Mouse (Mus musculus) urinary bladder, adult 18-20 months (tissue): ENCODE results near the gene Gpt2.

Experiments
- DNase-seq, 2 experiments: peaks; one replicate each; pipeline ENCODE4 v3.0.0; 2022; ENCODE audit warnings: low spot score in 2 of 2, mixed read lengths in 2 of 2

The Gpt2 gene

DNA sequence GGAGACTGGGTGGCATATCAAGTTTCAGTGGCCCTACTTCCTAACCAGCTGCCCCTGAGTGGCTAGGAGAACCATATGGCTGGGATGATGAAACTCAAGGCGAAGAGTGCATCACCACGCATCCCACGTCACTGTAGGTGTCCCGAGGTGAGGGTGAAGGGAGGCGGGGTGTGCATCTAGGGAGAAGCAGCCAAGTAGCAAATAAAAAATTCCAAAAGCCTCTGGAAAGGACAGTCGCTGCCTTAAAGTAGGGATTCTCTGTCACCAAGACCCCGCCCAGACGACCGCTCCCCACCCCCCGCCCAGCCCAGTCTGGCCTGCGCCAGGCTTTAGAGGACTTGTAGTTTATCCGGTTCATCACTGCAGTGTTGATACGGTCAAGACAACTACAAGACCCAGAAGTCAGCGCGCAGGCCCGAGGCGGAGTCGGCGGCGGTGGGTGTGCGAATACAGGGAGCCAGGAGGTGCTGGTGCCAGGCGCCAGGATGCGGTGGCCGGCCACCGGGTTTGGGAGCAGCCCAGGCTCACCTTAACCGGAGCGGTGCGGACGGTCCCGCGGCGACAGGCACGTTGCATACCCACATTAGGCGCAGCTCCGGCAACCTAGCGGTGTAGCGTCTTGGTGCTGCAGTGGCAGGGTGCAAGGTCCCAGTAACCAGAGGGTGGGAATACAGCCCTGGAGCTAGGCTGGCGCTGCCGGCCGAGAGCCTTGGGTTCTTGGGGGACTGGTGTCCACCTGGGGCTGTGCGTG lies at the start of gene Gpt2:
Gpt2 (plus strand) TSS at position 452 of the 751 bp plus-strand sequence.
- DNase-seq, result peak; percentile 90 to 92

DNA sequence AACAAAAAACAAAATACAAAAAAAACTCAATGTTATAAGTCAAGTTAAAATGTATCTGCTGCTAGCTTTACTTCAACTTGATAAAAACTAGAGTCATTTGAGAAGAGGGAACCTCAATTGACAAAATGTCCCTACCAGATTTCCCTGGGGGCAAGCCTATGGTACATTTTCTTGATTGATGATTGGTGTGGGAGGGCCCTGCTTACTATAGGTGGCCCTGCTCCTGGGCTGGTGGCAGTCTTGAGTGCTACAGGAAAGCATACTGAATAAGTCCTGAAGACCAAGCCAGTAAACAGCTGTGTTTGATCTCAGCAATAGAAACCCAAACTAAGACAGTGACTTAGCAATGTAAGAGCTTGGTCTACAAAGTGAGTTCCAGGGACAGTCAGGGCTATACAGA lies 48.3 kb upstream of the Gpt2 start:
- no peak for DNase-seq

DNA sequence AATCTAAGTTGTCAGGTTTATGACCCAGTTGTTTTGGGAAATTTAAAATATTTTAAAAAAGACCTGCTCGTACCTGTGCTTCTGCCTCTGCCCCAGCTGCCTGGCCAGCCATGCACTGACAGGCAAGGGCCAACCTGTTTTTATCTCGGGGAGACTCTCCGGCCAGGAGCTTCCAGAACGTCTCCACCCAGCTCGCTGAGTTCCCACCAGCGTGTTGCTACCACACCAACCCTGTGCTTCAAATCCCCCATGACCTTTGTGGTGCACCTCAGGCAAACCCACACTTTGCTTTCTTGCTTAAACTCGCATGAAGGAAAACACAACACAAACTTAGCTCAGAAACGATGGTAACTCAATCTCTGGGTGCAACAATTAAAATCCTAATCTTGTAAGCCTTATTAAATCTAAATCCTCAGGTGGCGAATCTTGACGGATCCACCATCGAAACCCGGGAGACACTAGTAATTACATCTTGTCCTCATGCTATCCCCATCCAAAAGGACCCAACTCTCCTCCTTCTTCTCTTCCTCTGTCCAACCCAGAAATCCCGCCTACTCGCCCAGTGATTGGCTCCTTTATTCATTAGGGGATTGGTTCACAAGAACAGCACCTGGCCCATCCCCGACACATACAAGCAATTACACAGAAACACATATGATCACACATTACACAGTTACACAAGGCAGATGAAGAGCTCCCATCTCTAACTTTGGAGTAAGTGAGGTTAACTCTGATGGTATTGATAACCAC lies 46.3 kb upstream of the Gpt2 start:
- no peak for DNase-seq

DNA sequence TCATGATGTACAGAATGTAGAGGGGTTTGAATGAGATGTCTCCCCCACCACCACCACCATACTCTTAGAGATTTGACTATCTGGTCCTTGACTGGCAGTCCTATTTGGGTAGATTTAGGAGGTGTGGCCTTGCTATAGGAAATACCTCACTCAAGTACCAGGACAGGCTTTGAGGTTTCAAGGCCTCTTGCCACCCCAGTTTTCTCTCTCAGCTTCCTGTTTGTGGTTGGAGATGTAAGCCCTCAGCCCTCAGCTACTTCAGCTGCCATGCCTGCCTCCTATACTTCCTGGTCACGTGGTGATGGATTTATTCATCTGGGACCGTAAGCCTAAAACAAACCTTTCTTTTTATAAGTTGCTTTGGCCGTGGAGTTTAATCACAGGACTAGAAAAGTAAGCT lies 42.0 kb upstream of the Gpt2 start:
- no peak for DNase-seq

DNA sequence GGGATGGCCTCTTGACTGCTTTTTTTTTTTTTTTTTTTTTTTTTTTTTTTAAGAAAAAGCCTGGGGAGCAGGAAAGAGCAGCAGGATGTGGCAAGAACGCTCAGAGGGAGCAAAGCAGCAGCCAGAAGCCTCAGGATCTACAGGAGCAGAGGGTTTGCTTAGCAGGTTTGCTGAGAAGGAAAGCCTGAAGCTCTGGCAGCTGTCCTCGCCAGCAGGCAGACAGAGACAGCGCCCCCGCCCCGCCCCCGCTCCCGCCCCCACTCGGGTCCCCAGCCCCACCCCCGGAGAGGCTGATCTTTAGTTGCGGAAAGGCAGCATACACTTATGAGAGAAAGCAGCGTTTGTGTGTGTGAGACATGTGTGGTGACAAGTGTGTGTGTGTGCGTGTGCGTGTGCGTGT lies 40.0 kb upstream of the Gpt2 start:
- DNase-seq, result no peak

DNA sequence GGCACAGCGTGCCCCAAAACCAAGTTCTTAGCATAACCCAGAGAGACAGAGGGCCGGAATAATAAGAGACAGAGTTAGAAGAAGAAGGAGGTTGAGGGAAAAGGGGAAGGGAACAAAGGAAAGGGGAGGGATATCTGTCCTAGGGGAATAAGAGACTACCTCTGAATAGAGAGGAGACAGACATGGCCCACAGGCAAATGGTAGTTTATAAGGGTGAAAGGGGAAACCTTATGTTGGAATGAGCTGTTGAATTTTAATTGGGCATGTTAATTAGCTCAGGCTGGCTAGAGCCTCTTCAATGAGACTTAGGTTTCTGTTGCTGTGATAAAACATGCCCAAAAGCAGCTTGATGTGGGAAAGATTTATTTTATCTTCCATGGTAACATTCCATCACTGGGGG lies 39.1 kb upstream of the Gpt2 start:
- no peak for DNase-seq

DNA sequence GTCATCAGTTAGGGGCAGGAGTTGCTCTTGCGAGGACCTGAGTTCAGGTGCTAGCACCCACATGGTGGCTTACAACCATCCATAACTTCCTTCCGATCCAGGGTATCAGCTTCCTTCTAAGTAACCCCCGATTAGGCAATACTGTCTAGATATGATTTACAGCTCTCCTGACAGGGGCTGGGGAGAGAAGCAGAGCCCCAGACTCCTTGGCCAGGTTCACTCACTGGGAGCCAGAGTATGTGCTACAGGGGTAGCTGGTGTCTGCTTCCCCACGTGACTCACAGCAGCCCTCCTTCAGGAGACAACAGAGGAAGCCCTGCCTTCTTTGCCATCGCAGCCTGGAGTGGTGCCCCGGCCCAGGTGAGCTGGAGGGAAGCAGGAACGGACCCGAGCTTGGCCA lies 37.6 kb upstream of the Gpt2 start:
- no peak for DNase-seq

DNA sequence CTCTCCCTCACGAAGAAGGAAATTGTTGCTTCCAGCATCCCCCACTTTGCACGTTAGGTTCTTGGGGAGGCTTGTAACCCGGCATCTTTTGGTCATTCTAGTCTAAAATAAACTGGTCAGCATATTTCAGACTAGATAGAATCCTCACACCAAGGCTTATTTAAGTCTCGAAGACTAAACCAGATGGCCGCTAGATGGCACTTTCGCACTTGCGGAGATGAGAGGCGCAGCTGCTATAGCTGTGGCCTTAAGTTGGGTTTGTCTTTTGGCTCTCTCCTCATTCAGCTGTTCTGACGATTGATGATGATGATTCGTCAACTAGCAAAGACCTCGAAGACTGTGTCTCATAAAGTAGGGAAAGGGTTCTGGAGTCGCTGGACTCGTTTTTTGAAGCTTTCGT lies 35.8 kb upstream of the Gpt2 start:
- no peak for DNase-seq

DNA sequence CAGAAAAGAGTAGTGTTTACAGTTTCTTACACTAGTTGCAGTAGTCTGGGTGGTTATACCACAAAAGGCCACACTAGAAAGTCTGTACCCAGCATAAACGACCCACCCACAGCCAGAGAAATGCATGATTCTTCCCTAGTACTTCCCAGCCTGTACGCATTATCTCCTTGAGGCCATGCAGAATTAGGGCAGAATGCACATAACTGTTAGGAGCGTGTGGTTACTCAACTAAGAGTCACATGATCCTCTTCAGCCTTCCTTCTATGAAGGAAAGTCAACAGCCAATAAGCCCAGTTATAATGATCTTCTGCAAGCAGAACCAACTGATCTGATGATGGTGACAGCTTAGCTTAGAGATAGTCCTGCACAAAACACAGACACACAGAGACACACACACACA lies 32.8 kb upstream of the Gpt2 start:
- DNase-seq, result no peak

DNA sequence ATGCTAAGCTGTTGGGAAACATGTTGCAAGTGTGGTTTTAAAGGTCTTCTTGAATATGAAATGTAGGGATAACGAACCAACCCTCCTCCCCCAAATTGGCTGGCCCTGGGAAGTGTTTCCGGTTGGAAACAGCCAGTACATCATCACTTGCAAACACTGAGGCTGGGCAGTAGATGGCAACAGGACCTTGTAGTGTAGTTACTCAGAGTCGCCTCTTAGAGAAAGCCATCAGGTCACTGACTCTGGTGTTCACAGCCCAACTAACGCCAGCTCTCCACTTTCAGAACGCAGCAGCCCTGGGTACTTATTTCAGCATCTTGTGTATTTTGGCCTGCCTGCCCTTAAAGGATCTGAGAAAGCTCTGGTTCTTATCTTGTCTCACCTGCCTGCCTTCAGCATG lies 31.6 kb upstream of the Gpt2 start:
- DNase-seq, result no peak

DNA sequence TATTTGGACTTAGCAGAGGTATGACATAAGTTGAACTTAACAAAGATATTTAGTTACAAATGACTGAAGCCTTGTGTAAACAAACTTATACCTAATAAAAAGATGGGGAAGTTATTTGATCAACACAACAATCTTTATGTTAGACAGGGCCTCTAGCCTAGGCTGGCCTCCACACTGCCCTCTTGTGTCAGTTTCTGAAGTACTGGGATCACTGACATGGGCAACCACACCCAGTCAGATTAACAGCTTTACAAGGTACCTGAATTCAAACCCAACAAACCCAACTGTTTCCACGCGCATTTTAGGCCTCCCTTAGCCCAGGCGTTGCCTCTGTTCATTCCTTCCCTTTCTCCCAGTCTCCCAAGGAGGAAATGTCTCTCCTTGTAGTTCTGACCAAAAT lies 31.0 kb upstream of the Gpt2 start:
- DNase-seq, result no peak

DNA sequence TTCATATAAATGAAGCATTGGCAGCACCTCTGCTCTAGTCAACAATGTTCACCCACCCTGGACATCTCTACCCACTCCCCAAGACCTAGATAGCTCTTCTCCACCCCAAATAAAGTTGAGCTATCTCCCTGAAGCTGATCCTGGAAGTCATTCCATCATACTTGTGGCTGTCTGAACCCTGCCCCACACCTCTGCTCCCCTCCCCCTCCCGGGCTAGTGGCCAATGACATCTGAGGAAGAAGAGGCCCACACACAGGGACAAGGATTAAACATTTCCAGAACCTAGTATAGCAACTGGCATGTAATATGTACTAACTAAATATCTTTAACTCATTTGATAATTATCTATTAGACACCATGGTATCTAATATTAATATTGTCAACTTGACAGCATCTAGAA lies 29.9 kb upstream of the Gpt2 start:
- DNase-seq, result no peak

DNA sequence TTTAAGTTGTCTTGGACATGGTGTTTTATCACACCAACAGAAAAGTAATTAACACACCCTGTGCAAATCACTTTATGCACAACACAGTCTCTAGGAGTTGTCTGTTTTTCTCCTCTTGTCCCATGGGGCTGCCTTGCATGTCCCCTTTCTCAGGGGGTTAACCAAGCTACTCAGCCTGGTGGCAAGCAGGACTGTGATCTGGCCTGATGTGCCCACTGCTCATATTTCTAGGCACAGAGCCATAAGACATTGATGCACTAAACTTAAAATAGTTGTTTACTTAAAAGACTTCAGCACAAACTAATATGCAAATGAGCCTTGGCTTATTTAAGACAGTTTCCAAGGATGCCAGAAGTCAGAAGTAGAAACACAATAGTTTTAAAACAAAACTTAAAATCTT lies 28.1 kb upstream of the Gpt2 start:
- DNase-seq, result no peak

DNA sequence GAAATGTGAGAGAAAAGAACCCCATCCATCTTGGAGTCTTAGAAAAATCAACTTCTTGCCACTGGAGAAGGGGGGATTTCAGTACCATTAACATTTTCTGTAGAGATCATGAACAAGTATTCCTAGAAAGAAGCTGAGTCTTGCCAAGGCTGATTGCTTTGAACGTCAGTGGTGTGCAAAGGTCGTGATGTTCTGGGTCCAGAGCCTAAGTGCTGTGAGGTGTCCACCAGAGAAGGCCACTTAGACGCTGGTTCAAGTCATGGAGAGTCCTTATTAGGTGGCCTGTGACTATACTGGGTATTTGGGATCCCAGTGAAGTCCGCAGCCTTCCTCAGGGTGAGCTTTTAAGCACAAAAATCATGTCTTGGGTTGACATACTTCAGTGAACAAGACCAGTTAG lies 26.3 kb upstream of the Gpt2 start:
- DNase-seq, result no peak

DNA sequence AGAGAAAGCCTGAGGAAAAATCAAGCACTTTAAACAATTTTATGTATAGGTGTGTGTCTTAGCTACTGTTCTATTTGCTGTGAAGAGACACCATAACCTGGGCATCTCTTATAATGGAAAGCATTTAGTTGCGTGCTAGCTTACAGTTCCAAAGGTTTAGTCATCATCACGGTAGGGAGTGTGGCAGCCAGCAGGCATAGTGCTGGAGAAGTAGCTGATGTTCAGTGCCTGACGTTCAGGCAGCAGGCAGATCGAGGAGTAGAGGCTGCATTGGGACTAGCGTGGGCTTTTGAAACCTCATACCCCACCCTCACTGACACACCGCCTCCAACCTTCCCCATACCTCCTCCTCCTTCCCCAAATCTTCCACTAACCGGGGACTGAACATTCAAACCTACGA lies 21.6 kb upstream of the Gpt2 start:
- no peak for DNase-seq

DNA sequence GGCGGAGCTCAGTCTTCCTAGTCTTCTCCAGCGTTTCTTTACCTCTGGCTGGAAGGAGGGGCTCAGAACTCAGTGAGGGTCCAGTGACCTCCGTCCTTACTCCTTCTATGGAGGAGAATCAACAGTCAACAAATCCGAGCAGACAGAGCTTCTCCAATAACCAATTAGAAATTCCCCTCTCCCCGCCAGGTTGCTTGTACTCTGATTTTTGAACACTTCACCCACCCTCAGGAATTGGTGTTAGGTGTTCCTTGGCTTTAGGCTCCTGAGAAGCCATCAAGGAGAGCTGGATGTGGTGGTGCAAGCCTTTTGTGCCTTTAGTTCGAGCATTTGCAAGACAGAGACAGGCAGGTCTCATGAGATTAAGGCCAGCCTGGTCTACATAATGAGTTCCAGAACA lies 19.6 kb upstream of the Gpt2 start:
- no peak for DNase-seq

DNA sequence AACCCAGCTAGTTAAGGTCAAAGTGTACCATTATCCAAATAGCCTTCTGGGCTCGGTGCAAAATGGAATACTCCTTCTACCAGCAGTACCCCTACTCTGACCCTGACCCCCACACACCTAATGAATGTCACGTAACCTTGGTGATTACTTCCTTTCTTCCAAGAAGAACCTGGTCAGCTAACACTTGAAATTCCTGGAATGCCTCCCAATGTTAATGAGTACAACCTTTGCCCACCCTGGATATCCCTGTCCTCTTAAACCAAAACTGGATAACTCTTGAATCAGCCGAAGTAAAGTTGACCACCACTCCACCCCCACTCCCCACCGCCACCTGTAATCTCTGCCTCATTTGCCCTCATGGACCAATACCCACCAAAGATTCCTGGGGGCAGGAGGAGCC lies 19.1 kb upstream of the Gpt2 start:
- no peak for DNase-seq

DNA sequence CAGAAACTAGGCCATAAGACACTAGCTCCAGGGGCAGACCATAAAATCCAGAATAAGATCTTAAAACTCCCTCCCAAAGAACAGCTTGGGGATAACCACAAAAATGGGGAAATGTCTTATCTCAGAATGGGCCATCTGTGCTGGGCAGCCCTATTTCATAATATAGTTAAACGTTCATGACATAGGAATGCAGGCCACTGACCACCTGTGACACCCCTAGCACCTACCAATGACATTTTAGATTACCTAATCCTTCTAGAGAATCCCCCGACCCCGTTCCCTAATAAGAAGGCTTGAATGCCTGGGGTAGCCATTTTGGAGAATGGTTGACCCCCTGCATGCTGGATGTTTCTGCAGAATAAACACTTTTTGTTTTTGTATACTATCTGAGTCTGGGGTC lies 17.5 kb upstream of the Gpt2 start:
- DNase-seq, result no peak

DNA sequence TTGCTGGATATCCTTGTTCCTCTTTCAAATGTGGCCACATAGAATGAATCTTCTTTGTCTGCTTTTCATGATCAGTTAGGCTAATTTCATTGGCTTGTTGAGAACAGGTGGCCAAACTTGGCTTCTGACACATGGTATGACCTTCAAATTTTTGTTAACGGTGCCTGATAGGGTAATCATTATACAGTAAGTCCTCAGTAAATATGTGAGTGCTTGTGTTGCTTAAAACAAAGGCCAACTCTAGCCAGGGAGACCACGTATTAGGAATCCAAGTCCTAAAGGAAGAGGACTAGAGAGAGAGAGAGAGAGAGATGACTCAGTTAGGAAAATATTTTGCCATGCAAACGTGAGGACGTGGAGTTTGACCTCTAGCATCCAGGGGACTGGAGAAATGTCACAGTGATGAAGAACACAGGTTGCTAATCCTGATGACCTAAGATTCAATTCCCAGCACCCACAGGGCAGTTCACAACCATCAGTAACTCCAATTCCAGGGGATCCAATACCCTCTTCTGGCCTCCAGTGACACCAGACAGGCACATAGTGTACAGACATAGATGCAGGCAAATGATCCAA lies 15.3 kb upstream of the Gpt2 start:
- DNase-seq, result no peak

DNA sequence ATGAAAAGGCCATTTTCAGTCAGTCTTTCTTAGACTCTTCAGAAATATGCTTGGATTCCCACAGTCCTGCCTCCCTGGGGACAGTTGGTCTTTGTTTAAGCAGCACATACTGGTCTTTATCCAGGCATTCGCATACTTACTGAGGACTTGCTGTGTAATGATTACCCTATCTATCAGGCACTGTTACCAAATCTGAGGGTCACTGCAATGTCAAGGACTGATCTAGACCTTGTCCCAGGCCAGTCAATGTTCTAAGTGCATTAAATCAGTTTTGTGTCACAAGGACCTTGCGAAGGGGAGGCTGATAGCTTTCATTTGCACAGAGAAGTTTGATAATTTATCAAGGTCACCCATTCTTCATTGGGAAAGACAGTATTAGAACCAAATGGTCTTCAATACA lies 14.0 kb upstream of the Gpt2 start:
- DNase-seq, result no peak

DNA sequence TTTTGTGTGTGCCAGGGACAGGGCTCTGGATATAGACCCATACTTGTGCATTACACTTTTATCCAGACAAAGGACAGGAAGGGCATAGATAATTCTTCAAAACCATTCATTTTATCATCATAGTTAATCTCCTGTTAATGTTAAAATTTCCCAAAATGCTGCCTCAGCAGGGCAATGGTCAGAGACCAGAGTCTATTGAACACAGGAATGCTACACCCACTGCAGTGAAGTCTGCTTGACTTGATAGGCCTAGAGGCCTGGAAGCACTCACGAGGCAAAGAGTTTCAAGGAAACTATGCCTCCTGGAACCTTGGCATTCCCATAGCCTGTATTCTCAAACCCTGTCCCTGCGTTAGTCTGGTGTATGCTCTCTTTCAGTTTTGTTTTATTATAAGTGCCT lies 12.7 kb upstream of the Gpt2 start:
- DNase-seq, result no peak

DNA sequence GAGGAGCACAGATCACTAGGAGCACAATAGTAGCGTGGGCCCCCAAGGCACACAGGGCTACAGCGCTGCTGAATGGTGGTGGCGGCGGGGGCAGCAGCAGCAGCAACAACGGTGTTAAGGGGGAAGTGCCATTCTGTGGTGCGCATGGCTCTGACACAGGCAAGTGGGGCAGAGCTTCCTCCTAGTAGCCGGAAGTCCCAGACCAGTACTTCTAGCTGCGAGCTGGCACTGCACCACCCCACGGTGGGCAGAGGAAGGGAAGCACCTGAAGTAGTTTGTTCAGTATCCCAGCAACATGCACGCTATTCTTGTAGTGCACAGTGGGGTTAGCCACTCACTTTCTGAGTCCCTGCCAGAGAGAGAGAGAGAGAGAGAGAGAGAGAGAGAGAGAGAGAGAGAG lies 10.5 kb upstream of the Gpt2 start:
- no peak for DNase-seq

DNA sequence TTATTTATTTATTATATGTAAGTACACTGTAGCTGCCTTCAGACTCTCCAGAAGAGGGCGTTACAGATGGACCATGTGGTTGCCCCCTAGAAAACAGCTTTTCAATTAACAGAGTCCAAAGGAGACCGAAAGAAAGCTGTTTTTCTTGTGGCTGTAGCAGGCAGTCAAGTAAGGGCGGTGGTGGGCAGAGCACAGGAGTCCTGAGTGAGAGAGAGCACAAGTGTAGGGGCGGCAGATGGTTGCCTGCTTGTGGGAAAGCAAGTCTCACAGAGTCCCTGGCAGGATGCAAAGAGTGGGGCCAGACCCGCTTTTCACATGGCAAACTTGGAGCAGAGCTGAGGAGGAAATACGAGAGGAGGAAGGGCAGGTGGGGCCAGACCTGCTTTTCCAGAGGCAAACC lies 9.9 kb upstream of the Gpt2 start:
- DNase-seq, result no peak
